Mouse (Mus musculus) cerebellum, postnatal 25 days (tissue): ENCODE data around the gene Wdr63.
A peak's percentile ranks its signal among the peaks of the same experiment; 100 is the strongest.

Source experiments
- DNase-seq, 2 experiments: peaks; one replicate each; pipeline ENCODE4 v3.0.0; 2021; ENCODE audit warnings: mixed read lengths in 2 of 2

Gene Wdr63

DNA sequence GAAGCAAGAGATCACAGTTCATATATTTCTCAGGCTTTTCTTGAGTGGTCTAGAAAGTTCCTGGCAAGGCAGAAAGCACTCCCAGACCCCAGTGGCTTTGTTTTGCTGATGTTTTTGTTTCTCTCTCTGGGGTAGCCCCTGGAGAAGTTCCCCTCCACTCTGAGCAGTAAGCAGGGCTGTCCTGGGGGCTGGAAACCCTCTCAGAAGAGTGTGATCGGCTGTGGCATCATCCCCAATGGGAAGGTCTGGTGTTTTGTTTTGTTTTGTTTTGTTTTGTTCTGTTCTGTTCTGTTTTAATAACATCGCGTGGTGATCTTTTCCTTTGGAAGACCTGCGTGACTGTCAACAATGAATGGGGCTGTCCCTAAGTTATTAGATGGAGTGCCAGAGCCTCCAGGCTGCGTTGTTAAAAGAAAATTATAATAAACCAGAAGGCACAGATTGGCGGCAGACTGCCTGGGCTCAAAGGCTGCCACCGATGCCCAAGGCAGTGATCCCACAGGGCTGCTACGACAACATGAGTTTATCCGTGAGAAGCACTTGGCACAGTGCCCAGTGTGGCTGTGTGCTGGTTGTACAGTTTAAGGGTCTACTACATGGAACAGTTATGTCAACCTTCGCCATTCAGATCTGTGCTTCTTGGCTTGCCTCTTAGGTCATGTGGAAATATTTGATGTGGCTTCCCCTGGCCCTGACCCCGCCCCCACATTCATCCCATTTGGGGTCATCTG, 56.5 kb downstream of the Wdr63 start:
- peak; percentile 14 to 54 for DNase-seq

DNA sequence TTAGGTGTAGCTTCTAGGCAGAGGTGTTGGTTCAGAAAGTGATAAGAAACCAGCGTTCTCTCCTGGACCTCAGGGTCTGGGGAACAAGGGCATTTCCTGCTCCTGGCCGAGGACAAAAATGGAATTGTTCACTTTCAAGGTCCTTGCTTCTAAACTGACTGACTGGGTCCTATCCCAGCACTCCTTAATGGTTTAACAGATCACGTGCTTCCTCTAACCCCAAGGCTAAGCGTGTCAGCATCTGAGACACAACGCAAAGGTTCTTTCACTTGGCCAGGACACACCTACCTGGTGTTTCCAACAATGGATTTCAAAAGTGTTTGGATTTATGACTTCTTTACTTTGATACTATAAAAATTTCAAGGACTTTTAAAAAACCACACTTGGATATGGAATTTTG, 58.0 kb downstream of the Wdr63 start:
- DNase-seq: no peak

DNA sequence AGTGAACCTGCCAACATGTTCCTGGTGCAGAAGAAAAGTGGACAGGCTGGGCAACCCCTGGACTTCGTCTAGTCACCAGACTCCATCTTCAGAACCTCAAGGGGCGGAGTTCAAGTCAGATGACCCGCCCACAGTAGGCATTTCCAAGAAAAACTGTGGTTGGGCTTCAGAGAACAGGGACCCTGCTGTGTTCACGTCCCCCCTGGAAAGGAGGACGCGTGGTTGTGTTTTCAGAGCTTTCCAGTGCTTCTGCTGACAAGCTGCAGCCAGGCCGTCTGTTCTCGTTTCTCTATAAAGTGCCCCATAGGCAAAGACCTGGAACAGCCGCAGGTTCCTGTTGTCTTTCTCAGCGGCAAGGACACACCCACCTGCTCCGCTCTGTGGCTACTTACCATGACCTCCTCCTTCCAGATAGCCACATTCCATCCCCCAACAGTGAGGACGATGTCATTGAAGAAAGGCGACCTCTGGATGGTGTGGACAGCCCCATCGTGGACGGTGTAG, 60.2 kb downstream of the Wdr63 start:
- peak in 1 of 2 experiments; percentile 4 for DNase-seq

DNA sequence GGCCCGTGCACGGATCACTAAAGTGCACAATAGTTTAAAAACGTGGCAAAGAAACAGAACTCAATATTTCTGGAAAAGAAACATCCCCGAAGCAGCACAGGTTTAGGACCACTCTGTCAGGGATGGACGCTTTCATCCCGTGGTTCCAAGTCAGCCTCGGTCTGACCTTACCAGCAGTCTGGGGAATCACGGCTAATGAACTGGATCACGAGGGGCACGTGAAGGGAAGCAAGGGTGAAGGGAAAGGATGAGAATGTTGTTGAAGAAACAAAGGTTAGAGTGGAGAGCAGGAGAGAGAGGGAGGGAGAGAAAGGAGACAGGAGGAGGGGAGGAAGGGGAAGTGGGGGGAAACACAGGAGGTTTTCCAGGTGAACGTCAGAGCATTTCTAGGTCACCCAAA, 61.9 kb downstream of the Wdr63 start:
- no peak for DNase-seq

GRCm38 (mm10) chr3:146044977-146045376, 63.0 kb downstream of the Wdr63 start:
- DNase-seq: no peak

DNA sequence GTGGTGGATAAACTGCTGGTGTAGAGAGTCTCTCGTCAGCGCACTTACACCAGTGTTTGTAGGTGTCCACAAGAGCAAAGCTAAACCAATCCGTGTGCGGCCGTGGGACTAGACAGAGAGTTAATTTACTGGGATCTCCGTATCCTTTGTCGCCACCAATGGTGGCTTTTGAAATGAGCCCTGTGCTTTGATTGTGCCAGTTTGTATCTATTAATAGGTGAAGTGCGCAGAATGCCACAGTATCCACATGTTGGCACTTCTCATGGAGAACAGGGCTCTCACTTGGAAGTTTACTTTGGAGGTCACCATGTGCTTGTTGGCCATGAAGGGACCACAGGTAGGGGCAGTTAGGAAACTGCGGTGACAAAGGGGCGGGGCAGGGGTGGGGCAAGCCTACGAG, 66.5 kb downstream of the Wdr63 start:
- no peak for DNase-seq

GRCm38 (mm10) chr3:146039132-146039903, 68.6 kb downstream of the Wdr63 start:
- no peak for DNase-seq

DNA sequence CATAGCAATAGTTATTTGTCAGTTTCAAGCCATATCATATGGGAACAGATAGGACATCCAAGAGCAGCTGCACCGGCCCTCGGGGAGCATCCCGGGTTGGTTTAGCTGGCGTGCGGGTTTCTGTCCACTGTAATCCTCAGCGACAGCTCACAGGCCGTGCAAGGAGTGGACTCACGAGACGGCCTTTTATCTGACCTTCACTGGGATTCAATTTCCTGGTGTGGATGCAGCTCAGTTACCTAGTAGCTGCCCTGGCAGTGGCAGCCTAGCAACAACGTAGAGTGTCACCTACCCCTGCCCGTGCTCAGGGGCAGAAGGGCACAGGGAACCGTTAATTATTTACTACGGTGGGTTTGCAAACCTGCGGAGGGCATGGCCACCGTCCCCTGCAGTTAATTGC, 70.0 kb downstream of the Wdr63 start:
- no peak for DNase-seq

DNA sequence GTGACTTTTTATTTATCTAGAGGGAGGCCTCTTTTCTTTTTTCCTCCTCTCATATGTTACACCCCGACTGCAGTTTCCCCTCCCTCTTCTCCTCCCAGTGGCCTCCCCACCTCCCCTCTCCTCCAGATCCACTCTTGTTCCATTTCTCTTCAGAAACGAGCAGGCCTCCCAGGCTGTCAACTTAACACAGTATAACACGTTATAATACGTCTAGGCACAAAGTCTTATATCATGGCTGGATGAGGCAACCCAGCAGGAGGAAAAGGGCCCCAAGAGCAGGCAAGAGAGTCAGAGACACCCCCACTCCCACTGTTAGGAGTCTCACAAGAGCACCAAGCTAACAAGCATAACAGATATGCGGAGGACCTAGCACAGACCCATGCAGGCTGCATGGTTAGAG, 75.0 kb downstream of the Wdr63 start:
- no peak for DNase-seq

DNA sequence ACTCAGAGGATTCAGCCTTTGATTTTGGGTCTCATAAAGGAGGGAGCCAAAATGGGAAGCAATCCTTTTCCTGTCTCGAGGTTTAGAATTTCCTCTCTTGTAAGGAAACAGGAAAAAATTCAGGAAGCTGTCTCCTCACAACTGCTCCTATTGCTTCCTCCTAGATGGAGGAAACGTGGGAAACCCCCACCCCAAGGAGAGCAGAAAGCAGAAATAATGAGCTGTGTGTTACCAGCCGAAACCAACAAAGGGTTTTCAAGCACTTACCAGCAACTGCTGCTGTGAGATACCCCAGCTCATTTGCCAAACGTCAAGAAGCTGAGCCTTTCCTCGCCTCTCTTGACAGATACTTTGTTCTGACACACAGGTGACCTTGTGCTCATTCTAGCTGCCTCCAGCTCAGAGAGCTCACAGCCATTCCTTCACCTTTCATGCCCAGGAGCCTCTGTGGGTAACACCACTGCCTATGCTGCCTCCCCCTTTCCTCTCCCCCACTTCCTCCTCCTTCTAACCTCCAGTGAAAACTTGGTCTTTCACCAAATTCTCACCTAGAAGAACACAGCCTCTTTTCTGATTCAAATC, 77.6 kb downstream of the Wdr63 start:
- DNase-seq: no peak

DNA sequence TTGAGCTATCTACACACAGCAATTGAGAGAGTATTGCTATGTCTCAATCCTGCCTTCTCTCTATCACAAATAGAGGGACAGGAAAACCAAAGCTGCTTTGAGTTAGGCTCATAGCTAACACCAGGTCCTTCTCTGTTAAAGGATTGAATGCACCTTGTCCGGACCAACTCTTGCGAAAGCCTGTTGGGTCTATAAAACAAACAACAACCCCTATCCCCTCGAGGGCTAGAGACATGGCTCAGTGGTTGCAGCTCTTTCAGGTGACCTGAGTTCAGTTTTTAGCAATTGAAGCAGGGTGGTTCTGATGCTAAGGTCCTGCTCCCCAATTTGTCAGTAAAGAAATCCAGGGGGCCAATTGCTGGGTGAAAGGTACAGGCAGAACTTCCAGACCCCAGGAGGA, 78.7 kb downstream of the Wdr63 start:
- no peak for DNase-seq

- no peak for DNase-seq
Observed at GRCm38 (mm10) chr3:146028406-146028805, 79.5 kb downstream of the Wdr63 start.

- DNase-seq: no peak
Observed at GRCm38 (mm10) chr3:146027116-146027515, 80.8 kb downstream of the Wdr63 start.

DNA sequence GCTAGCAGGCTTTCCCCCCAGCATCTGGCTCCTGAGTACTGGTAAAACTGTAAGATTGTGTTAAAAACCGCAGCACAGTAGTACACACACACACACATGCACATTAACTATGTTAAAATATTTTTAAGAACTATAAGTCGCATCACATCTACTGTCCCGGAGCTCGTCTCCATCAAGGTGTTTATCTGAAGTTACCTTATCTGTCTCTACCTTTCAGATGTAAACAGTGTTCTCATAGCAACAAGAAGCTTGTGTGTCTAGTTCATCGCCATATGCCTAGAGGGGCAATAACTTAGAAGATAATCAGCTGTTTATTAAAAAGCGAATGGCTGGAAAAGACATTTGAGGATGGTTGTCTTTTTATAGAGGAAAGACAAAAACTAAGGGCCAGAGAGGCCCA, 82.4 kb downstream of the Wdr63 start:
- DNase-seq: no peak

- DNase-seq: no peak
Observed at GRCm38 (mm10) chr3:146024746-146025145, 83.2 kb downstream of the Wdr63 start.

- DNase-seq: no peak
Observed at GRCm38 (mm10) chr3:146022232-146022631, 85.7 kb downstream of the Wdr63 start.

- no peak for DNase-seq
Observed at GRCm38 (mm10) chr3:146017521-146017920, 90.4 kb downstream of the Wdr63 start.

GRCm38 (mm10) chr3:146016979-146017378, 91.0 kb downstream of the Wdr63 start:
- no peak for DNase-seq

DNA sequence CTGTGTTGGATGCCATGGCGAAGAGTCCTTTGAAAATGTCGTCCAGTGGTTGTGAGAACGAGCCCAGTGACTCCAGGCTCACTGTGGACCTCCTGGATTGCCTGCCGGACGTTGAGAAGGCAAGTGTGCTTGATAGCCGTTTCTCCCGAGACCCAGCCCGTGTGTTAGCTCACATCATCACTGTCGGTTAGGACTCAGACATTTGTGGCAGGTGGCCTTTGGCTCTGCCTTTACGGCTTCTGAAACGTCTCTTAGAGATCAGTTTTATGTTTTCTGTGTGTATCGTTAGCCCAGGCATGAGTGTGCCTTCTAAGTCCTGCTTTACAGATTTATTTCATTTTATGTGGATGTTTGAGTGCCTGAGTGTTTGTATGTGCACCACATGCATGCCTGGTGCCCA, 93.6 kb downstream of the Wdr63 start:
- no peak for DNase-seq

- no peak for DNase-seq
Observed at GRCm38 (mm10) chr3:146013490-146013889, 94.4 kb downstream of the Wdr63 start.

- no peak for DNase-seq
Observed at GRCm38 (mm10) chr3:146011544-146012218, 96.2 kb downstream of the Wdr63 start.

DNA sequence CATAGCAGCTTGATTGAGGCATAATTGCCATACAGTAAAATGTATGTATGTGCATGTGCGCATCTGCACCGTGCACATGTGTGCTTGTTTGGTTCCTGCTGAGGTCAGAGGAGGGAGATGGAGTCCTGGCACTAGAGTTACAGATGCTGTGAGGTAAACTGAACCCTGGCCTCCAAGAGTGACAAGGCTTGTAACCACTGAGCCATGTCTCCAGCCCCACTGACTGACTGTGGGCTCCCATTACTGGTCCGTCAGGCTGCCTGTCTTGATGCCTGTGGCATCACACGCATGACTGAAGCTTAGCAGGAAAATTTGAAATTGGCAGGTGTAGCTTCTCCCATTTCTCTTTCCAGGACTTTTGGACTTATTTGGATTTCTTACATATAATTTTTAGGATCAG, 97.2 kb downstream of the Wdr63 start:
- no peak for DNase-seq
